Mouse (Mus musculus) E14TG2a.4 (cell line): ENCODE measurements around the gene Olfr1393.

Experiments used
- CTCF ChIP-seq: conservative IDR thresholded peaks from 2 replicates; pipeline ENCODE4 v1.5.1; 2014; ENCODE audit warnings: low read length
- NANOG ChIP-seq: IDR thresholded peaks from 2 replicates; pipeline ENCODE4 v1.6.1; 2014; ENCODE audit warnings: borderline replicate concordance, low read length, mixed read lengths

DNA sequence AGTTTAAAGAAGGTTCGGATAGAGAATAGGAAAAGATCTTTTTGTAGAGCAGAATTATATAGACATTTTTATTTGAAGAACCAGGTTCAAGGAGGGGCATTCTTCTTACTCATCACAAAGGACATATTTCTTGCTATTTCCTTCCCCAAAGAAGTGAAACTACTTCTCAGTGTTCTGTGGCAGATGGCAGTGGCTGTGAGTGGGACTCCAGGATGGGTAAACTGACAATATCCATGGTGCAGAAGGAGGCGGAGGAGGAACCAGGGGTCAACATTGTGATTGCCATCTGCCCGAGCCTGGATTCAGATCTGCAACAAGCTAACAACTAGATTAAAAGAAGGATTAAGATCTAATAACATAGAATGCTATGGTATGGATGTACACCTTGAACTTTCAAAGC lies 48.6 kb downstream of the Olfr1393 start:
- TF ChIP-seq CTCF (no peak), NANOG (no peak)
